29 mouse cellular contexts compared by ENCODE assay signal in genomic region chr11:6216834-6217233, GRCm38 (mm10). TPM values are rescaled to one million over a fixed set of nuclear protein-coding genes. Genes with fewer than 3 reads are reported as not detected.
A peak's percentile ranks its signal among the peaks of the same experiment; 100 is the strongest.
DNase-seq lines count a peak whose midpoint lies in the region; ATAC-seq and TF ChIP-seq lines count a peak whose summit lies in the region.
"Had no signal": no experiment of that assay in that cellular context is flagged by ENCODE, and none has a peak within 500 bp of the region (broad histone marks: within the 10 kb centered on the region; RNA-seq: fewer than 3 reads in every experiment).

No protein-coding gene starts in this region.

- H3K36me3 ChIP-seq in intestine, embryonic 16.5 days (ENCODE audit: control insufficient read depth, insufficient read depth, low read length): no peaks in the 10 kb centered on the region
- no peaks in the 10 kb centered on the region for H3K36me3 ChIP-seq in intestine, embryonic 15.5 days
- H3K36me3 ChIP-seq in embryonic facial prominence, embryonic 14.5 days (ENCODE audit: control insufficient read depth, insufficient read depth, low read length): no peaks in the 10 kb centered on the region
- no peaks in the 10 kb centered on the region for H3K36me3 ChIP-seq in forebrain, embryonic 12.5 days (replicated peaks)
- H3K36me3 ChIP-seq: embryonic facial prominence, embryonic 13.5 days; heart, embryonic 15.5 days; limb, embryonic 13.5 days; liver, embryonic 12.5 days; midbrain, embryonic 15.5 days; neural tube, embryonic 12.5 days; stomach, embryonic 15.5 days had no signal

- no peak overlapping the region for H3K9ac ChIP-seq in intestine, embryonic 16.5 days (ENCODE audit: low read depth, low read length)
- H3K9ac ChIP-seq in intestine, embryonic 15.5 days: no peak overlapping the region
- no peak overlapping the region for H3K9ac ChIP-seq in embryonic facial prominence, embryonic 14.5 days (ENCODE audit: low read depth, low read length)
- H3K9ac ChIP-seq in forebrain, embryonic 12.5 days: no peak overlapping the region
- H3K9ac ChIP-seq: embryonic facial prominence, embryonic 13.5 days; heart, embryonic 15.5 days; limb, embryonic 13.5 days; liver, embryonic 12.5 days; midbrain, embryonic 15.5 days; neural tube, embryonic 12.5 days; stomach, embryonic 15.5 days had no signal

- H3K4me3 ChIP-seq in intestine, embryonic 16.5 days (ENCODE audit: low read length): no peak overlapping the region
- H3K4me3 ChIP-seq in intestine, embryonic 15.5 days (replicated peaks): no peak overlapping the region
- no peak overlapping the region for H3K4me3 ChIP-seq in embryonic facial prominence, embryonic 14.5 days (ENCODE audit: low read depth, low read length)
- H3K4me3 ChIP-seq in left cerebral cortex, adult 2 months: no peak overlapping the region
- H3K4me3 ChIP-seq in forebrain, embryonic 12.5 days (replicated peaks): no peak overlapping the region
- H3K4me3 ChIP-seq: embryonic facial prominence, embryonic 13.5 days; heart, embryonic 15.5 days; limb, embryonic 13.5 days; liver, embryonic 12.5 days; midbrain, embryonic 15.5 days; neural tube, embryonic 12.5 days; stomach, embryonic 15.5 days had no signal

- intact Hi-C loops in left cerebral cortex, adult 2 months (cut with DNase I): no loop called here

- ATAC-seq in intestine, embryonic 16.5 days: peak; percentile 30; the same call in 1 of the 2 replicates
- ATAC-seq in intestine, embryonic 15.5 days: no peak
- ATAC-seq in embryonic facial prominence, embryonic 14.5 days (ENCODE audit: low read depth): peak; percentile 47; the same call in 1 of the 2 replicates
- ATAC-seq in forebrain, embryonic 12.5 days (ENCODE audit: low FRiP score): no peak
- ATAC-seq: forebrain, embryonic 14.5 days; hindbrain, embryonic 16.5 days; intestine, postnatal 0 days; liver, embryonic 12.5 days; midbrain, embryonic 15.5 days had no signal

- whole genome bisulfite sequencing in intestine, embryonic 16.5 days: 55% methylated on average over 3 of the region's 3 CpGs
- WGBS in intestine, embryonic 15.5 days: 60% methylated on average over 3 of the region's 3 CpGs
- WGBS in embryonic facial prominence, embryonic 14.5 days: 36% methylated on average over 3 of the region's 3 CpGs
- WGBS in forebrain, embryonic 12.5 days: 45% methylated on average over 3 of the region's 3 CpGs

- DNase-seq in R1 (ENCODE audit: low read depth, low spot score): peak; percentile 39
- peak; percentile 49 for DNase-seq in embryonic facial prominence, embryonic 14.5 days (ENCODE audit: low spot score)
- peak; percentile 35 for DNase-seq in lung, postnatal 36 days
- no peak for DNase-seq in left cerebral cortex, adult 2 months (ENCODE audit: extremely low spot score in 1 of 2, low spot score in 2 of 2)
- DNase-seq: adrenal gland, postnatal 36 days; B cell, adult 2 months; cerebellum, adult 11-12 months; cerebellum, postnatal 10 days; gastrocnemius, postnatal 10 days; heart, adult 18-20 months; kidney, postnatal 25 days; layer of hippocampus, postnatal 36 days; right cerebral cortex, adult 18-20 months had no signal

- TF ChIP-seq CTCF in left cerebral cortex, adult 2 months (IDR thresholded peaks at IDR 0.05): no peak

- no peak overlapping the region for H3K4me2 ChIP-seq in intestine, embryonic 16.5 days (ENCODE audit: low read depth, low read length)
- no peak overlapping the region for H3K4me2 ChIP-seq in intestine, embryonic 15.5 days (replicated peaks)
- no peak overlapping the region for H3K4me2 ChIP-seq in embryonic facial prominence, embryonic 14.5 days (ENCODE audit: low read depth, low read length)
- H3K4me2 ChIP-seq in forebrain, embryonic 12.5 days: no peak overlapping the region
- H3K4me2 ChIP-seq: embryonic facial prominence, embryonic 13.5 days; heart, embryonic 15.5 days; limb, embryonic 13.5 days; liver, embryonic 12.5 days; midbrain, embryonic 15.5 days; neural tube, embryonic 12.5 days; stomach, embryonic 15.5 days had no signal

- H3K4me1 ChIP-seq in intestine, embryonic 16.5 days (ENCODE audit: control insufficient read depth, insufficient read depth, low read length): no peaks in the 10 kb centered on the region
- no peaks in the 10 kb centered on the region for H3K4me1 ChIP-seq in intestine, embryonic 15.5 days (replicated peaks)
- no peaks in the 10 kb centered on the region for H3K4me1 ChIP-seq in embryonic facial prominence, embryonic 14.5 days (ENCODE audit: control insufficient read depth, insufficient read depth, low read length)
- H3K4me1 ChIP-seq in forebrain, embryonic 12.5 days: no peaks in the 10 kb centered on the region
- H3K4me1 ChIP-seq: embryonic facial prominence, embryonic 13.5 days; heart, embryonic 15.5 days; limb, embryonic 13.5 days; liver, embryonic 12.5 days; midbrain, embryonic 15.5 days; neural tube, embryonic 12.5 days; stomach, embryonic 15.5 days had no signal

- no peak overlapping the region for H3K27ac ChIP-seq in intestine, embryonic 16.5 days (ENCODE audit: low read length)
- no peak overlapping the region for H3K27ac ChIP-seq in intestine, embryonic 15.5 days
- H3K27ac ChIP-seq in embryonic facial prominence, embryonic 14.5 days (replicated peaks; ENCODE audit: low read depth, low read length): no peak overlapping the region
- H3K27ac ChIP-seq in left cerebral cortex, adult 2 months: no peak overlapping the region
- H3K27ac ChIP-seq in forebrain, embryonic 12.5 days: no peak overlapping the region
- H3K27ac ChIP-seq: embryonic facial prominence, embryonic 13.5 days; heart, embryonic 15.5 days; limb, embryonic 13.5 days; liver, embryonic 12.5 days; macrophage; midbrain, embryonic 15.5 days; neural tube, embryonic 12.5 days; stomach, embryonic 15.5 days had no signal

- H3K27me3 ChIP-seq in intestine, embryonic 16.5 days (replicated peaks; ENCODE audit: control insufficient read depth, insufficient read depth, low read length): no peaks in the 10 kb centered on the region
- H3K27me3 ChIP-seq in intestine, embryonic 15.5 days (replicated peaks): no peaks in the 10 kb centered on the region
- no peaks in the 10 kb centered on the region for H3K27me3 ChIP-seq in embryonic facial prominence, embryonic 14.5 days (replicated peaks; ENCODE audit: control insufficient read depth, insufficient read depth, low read length)
- 0 out of 2 replicates have a peak, but pooled peaks cover 2% of the 10 kb centered on the region for H3K27me3 ChIP-seq in forebrain, embryonic 12.5 days
- H3K27me3 ChIP-seq: embryonic facial prominence, embryonic 13.5 days; heart, embryonic 15.5 days; limb, embryonic 13.5 days; liver, embryonic 12.5 days; midbrain, embryonic 15.5 days; neural tube, embryonic 12.5 days; stomach, embryonic 15.5 days had no signal

- H3K9me3 ChIP-seq in intestine, embryonic 16.5 days (ENCODE audit: control insufficient read depth, low read length): no peaks in the 10 kb centered on the region
- H3K9me3 ChIP-seq in intestine, embryonic 15.5 days: no peaks in the 10 kb centered on the region
- no peaks in the 10 kb centered on the region for H3K9me3 ChIP-seq in embryonic facial prominence, embryonic 14.5 days (ENCODE audit: control insufficient read depth, low read length)
- no peaks in the 10 kb centered on the region for H3K9me3 ChIP-seq in forebrain, embryonic 12.5 days
- H3K9me3 ChIP-seq: embryonic facial prominence, embryonic 13.5 days; heart, embryonic 15.5 days; limb, embryonic 13.5 days; liver, embryonic 12.5 days; midbrain, embryonic 15.5 days; neural tube, embryonic 12.5 days; stomach, embryonic 15.5 days had no signal

RNA-seq across cellular contexts. Expression of gene Npc1l1, which starts 13.1 kb away (rescaled TPM):
- 26.5 and 43.4 TPM in 2 replicates for polyA plus RNA-seq in intestine, embryonic 16.5 days (2015; fragmentation: Nextera tagmentation; extraction: Ambion mirVana)
- polyA plus RNA-seq in intestine, embryonic 15.5 days (2015; fragmentation: Nextera tagmentation; extraction: Ambion mirVana): 10.3 and 13.8 TPM in 2 replicates
- polyA plus RNA-seq in embryonic facial prominence, embryonic 14.5 days (2014; fragmentation: Nextera tagmentation; extraction: Ambion mirVana): 0.04 TPM in 1 of 2 replicates, not detected in the other
- total RNA-seq in left cerebral cortex, adult 2 months (2021): 1 to 10 TPM in 1 of 2 experiments, under 1 TPM in 1; 0.77 to 1.0 TPM
- not detected in 2 replicates for polyA plus RNA-seq in forebrain, embryonic 12.5 days (2016; fragmentation: Nextera tagmentation; extraction: Ambion mirVana)
- total RNA-seq: heart, adult 18-20 months; hematopoietic stem cell, adult 5-6 weeks had no signal
- polyA plus RNA-seq: heart, embryonic 15.5 days; hindbrain, embryonic 16.5 days; neural tube, embryonic 12.5 days had no signal

RNA-seq across cellular contexts. Expression of gene Nudcd3, which starts 16.6 kb away (rescaled TPM):
- 28.4 and 33.3 TPM in 2 replicates for polyA plus RNA-seq in intestine, embryonic 16.5 days (2015; fragmentation: Nextera tagmentation; extraction: Ambion mirVana)
- polyA plus RNA-seq in intestine, embryonic 15.5 days (2015; fragmentation: Nextera tagmentation; extraction: Ambion mirVana): 34.7 and 36.6 TPM in 2 replicates
- 31.5 and 36.0 TPM in 2 replicates for polyA plus RNA-seq in embryonic facial prominence, embryonic 14.5 days (2014; fragmentation: Nextera tagmentation; extraction: Ambion mirVana)
- 100 to 1,000 TPM; 120 to 125 TPM for total RNA-seq in left cerebral cortex, adult 2 months (2021)
- polyA plus RNA-seq in forebrain, embryonic 12.5 days (2016; fragmentation: Nextera tagmentation; extraction: Ambion mirVana): 60.5 and 64.1 TPM in 2 replicates

RNA-seq across cellular contexts. Expression of gene A730071L15Rik, which starts 17.0 kb away (rescaled TPM):
- polyA plus RNA-seq in intestine, embryonic 16.5 days (2015; fragmentation: Nextera tagmentation; extraction: Ambion mirVana): 0.45 and 0.62 TPM in 2 replicates
- polyA plus RNA-seq in intestine, embryonic 15.5 days (2015; fragmentation: Nextera tagmentation; extraction: Ambion mirVana): 0.38 and 0.44 TPM in 2 replicates
- 0.26 and 0.33 TPM in 2 replicates for polyA plus RNA-seq in embryonic facial prominence, embryonic 14.5 days (2014; fragmentation: Nextera tagmentation; extraction: Ambion mirVana)
- under 1 TPM in 1 of 2 experiments, not detected in 1; 0.56 TPM for total RNA-seq in left cerebral cortex, adult 2 months (2021)
- 0.46 and 0.81 TPM in 2 replicates for polyA plus RNA-seq in forebrain, embryonic 12.5 days (2016; fragmentation: Nextera tagmentation; extraction: Ambion mirVana)
- total RNA-seq: gastrocnemius, postnatal 10 days; heart, adult 18-20 months; hematopoietic stem cell, adult 5-6 weeks; left cerebral cortex, postnatal 25 days had no signal
- polyA plus RNA-seq: macrophage had no signal

RNA-seq across cellular contexts. Expression of gene Ddx56, which starts 50.7 kb away (rescaled TPM):
- polyA plus RNA-seq in intestine, embryonic 16.5 days (2015; fragmentation: Nextera tagmentation; extraction: Ambion mirVana): 100 and 110 TPM in 2 replicates
- polyA plus RNA-seq in intestine, embryonic 15.5 days (2015; fragmentation: Nextera tagmentation; extraction: Ambion mirVana): 100 and 106 TPM in 2 replicates
- polyA plus RNA-seq in embryonic facial prominence, embryonic 14.5 days (2014; fragmentation: Nextera tagmentation; extraction: Ambion mirVana): 79.6 and 89.9 TPM in 2 replicates
- total RNA-seq in left cerebral cortex, adult 2 months (2021): 10 to 100 TPM; 48.1 to 50.2 TPM
- polyA plus RNA-seq in forebrain, embryonic 12.5 days (2016; fragmentation: Nextera tagmentation; extraction: Ambion mirVana): 97.4 TPM in 2 replicates

RNA-seq across cellular contexts. Expression of gene Tmed4, which starts 57.8 kb away (rescaled TPM):
- 165 and 177 TPM in 2 replicates for polyA plus RNA-seq in intestine, embryonic 16.5 days (2015; fragmentation: Nextera tagmentation; extraction: Ambion mirVana)
- 129 and 137 TPM in 2 replicates for polyA plus RNA-seq in intestine, embryonic 15.5 days (2015; fragmentation: Nextera tagmentation; extraction: Ambion mirVana)
- 109 and 117 TPM in 2 replicates for polyA plus RNA-seq in embryonic facial prominence, embryonic 14.5 days (2014; fragmentation: Nextera tagmentation; extraction: Ambion mirVana)
- total RNA-seq in left cerebral cortex, adult 2 months (2021): 100 to 1,000 TPM in 1 of 2 experiments, 10 to 100 TPM in 1; 96.2 to 102 TPM
- 151 TPM in 2 replicates for polyA plus RNA-seq in forebrain, embryonic 12.5 days (2016; fragmentation: Nextera tagmentation; extraction: Ambion mirVana)

Comparison
In these comparisons a context has a peak if more than half of its experiments do, and no peak if none do; other contexts are left out.
1. ATAC-seq: peak in intestine, embryonic 16.5 days (single experiment) and embryonic facial prominence, embryonic 14.5 days (single experiment); none in intestine, embryonic 15.5 days (single experiment) and forebrain, embryonic 12.5 days (single experiment).
2. DNase-seq: peak in R1 (single experiment), embryonic facial prominence, embryonic 14.5 days (single experiment) and lung, postnatal 36 days (single experiment); none in left cerebral cortex, adult 2 months (0 of 2).
3. RNA of gene Npc1l1, which starts 13.1 kb away (polyA plus RNA-seq): 26.5 to 43.4 TPM in intestine, embryonic 16.5 days and 10.3 to 13.8 TPM in intestine, embryonic 15.5 days; 0.04 TPM in embryonic facial prominence, embryonic 14.5 days and not detected in forebrain, embryonic 12.5 days; every median in the first group is over 10 times any median in the second.